Mouse (Mus musculus): ENCODE results near the gene Hamp. TPM values are rescaled to one million over a fixed set of nuclear protein-coding genes. Genes with fewer than 3 reads are reported as not detected.

Gene Hamp
- polyA plus RNA-seq, 1 experiment, result not detected

DNA sequence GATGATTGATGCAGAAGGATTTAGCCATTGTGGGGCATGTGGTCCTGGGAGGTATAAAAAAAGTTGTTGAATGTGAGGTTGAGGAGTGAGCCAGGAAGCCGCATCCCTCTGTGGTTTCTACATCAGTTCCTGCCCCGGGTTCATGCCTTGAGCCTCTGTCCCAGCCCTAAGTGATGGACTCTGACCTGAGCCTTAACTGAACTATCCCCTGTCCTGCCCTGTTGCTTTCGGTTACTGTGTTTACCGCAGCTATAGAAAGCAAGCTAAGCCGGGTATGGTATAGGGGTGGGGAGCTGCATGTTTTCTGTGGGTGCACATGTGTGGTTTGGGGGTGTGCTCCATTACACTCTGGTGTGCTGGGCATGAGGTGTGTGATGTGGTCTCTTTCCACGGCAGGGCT is 34.1 kb downstream of the Hamp start:
- no peak overlapping the region for H3K27ac ChIP-seq (ENCODE audit: insufficient read depth, low read length)
- H3K4me3 ChIP-seq (ENCODE audit: low read depth, low read length), result no peak overlapping the region
- TF ChIP-seq CTCF (IDR thresholded peaks at IDR 0.05; ENCODE audit: low read depth, low read length) (no peak), POLR2A (IDR thresholded peaks at IDR 0.05; ENCODE audit: insufficient read depth, low read length) (no peak), EP300 (IDR thresholded peaks at IDR 0.05; ENCODE audit: insufficient read depth, low read depth, low read length) (no peak)
- no peaks in the 10 kb centered on the region for H3K4me1 ChIP-seq (ENCODE audit: control insufficient read depth, insufficient read depth, low read length)
- H3K9me3 ChIP-seq (replicated peaks; ENCODE audit: control insufficient read depth, insufficient read depth, low read length, poor library complexity, severe bottlenecking), result no peaks in the 10 kb centered on the region
- no peak overlapping the region for H3K9ac ChIP-seq (ENCODE audit: low read depth, poor library complexity, severe bottlenecking)
- no peaks in the 10 kb centered on the region for H3K36me3 ChIP-seq (ENCODE audit: control insufficient read depth, insufficient read depth, low read length, poor library complexity, severe bottlenecking)
- no peaks in the 10 kb centered on the region for H3K27me3 ChIP-seq (ENCODE audit: control insufficient read depth, insufficient read depth, low read length, poor library complexity, severe bottlenecking)

DNA sequence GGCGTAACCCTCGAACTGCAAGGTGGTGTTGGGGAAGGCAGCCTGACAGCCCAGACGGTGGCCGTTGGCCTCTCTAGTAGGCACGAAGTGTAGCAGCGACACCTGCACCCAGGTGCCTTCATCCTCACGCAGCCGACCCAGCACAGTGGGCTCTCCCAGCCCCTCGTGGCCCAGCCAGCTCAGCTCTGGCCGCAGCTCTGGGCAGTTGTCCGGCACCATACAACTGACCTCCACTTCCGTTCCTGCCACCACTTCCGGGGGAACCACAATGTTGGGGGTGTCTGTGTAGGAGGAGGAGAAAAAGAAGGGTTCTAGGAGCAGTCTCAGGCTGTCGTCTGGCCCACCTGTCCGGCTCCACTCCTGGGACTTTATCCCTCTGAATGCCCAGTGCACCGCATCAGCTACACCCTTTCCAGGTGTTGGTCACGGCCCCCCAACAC is 34.8 kb downstream of the Hamp start:
- H3K4me3 ChIP-seq (ENCODE audit: low read depth, low read length), result peak overlapping the region; percentile 13; the same call in 1 of the 2 replicates
- H3K4me1 ChIP-seq (ENCODE audit: control insufficient read depth, insufficient read depth, low read length), result no peaks in the 10 kb centered on the region
- no peak overlapping the region for H3K9ac ChIP-seq (ENCODE audit: low read depth, poor library complexity, severe bottlenecking)
- no peaks in the 10 kb centered on the region for H3K9me3 ChIP-seq (replicated peaks; ENCODE audit: control insufficient read depth, insufficient read depth, low read length, poor library complexity, severe bottlenecking)
- no peaks in the 10 kb centered on the region for H3K27me3 ChIP-seq (ENCODE audit: control insufficient read depth, insufficient read depth, low read length, poor library complexity, severe bottlenecking)
- no peak for TF ChIP-seq POLR2A (IDR thresholded peaks at IDR 0.05; ENCODE audit: insufficient read depth, low read length)
- no peak for TF ChIP-seq EP300 (IDR thresholded peaks at IDR 0.05; ENCODE audit: insufficient read depth, low read depth, low read length)
- no peak for TF ChIP-seq CTCF (IDR thresholded peaks at IDR 0.05; ENCODE audit: low read depth, low read length)
- no peaks in the 10 kb centered on the region for H3K36me3 ChIP-seq (ENCODE audit: control insufficient read depth, insufficient read depth, low read length, poor library complexity, severe bottlenecking)
- no peak overlapping the region for H3K27ac ChIP-seq (ENCODE audit: insufficient read depth, low read length)

DNA sequence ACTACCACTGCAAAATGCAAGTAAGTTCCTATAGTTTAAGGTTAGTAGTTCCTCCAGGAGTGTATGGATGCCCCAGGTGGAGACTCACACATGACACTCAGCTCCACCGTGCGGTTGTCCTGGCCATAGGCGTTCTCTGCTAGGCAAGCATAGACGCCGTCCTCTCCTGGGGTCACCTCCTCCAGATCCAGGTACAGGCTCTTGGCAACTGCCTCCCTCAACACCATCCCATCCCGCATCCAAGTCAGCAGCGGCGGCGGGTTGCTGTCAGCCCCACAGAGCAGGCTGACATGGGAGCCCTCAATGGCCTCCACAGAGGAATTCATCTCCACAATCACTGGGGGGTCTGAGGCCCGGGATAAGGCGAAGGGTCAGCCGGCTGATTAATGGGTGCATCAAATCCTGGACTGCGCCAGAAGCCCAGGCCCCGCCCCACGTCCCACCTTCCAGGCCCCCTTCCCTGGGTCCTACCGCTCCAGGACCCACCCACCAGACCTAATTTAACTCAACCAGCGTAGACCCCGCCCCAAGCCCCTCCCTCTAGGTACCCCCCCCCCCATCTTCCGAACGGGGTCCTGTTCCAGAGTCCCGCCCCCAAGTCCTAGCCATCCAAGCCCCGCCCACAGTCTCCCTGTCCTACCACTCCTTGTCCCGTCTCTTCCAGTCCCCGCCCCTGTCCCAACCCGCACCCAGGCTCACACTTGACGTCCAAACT is 35.4 kb downstream of the Hamp start:
- H3K9me3 ChIP-seq (replicated peaks; ENCODE audit: control insufficient read depth, insufficient read depth, low read length, poor library complexity, severe bottlenecking), result no peaks in the 10 kb centered on the region
- no peaks in the 10 kb centered on the region for H3K4me1 ChIP-seq (ENCODE audit: control insufficient read depth, insufficient read depth, low read length)
- H3K27me3 ChIP-seq (ENCODE audit: control insufficient read depth, insufficient read depth, low read length, poor library complexity, severe bottlenecking), result no peaks in the 10 kb centered on the region
- no peak overlapping the region for H3K27ac ChIP-seq (ENCODE audit: insufficient read depth, low read length)
- no peaks in the 10 kb centered on the region for H3K36me3 ChIP-seq (ENCODE audit: control insufficient read depth, insufficient read depth, low read length, poor library complexity, severe bottlenecking)
- H3K4me3 ChIP-seq (ENCODE audit: low read depth, low read length), result peak overlapping the region; percentile 15
- no peak overlapping the region for H3K9ac ChIP-seq (ENCODE audit: low read depth, poor library complexity, severe bottlenecking)
- TF ChIP-seq POLR2A (IDR thresholded peaks at IDR 0.05; ENCODE audit: insufficient read depth, low read length) (no peak), CTCF (IDR thresholded peaks at IDR 0.05; ENCODE audit: low read depth, low read length) (no peak), EP300 (IDR thresholded peaks at IDR 0.05; ENCODE audit: insufficient read depth, low read depth, low read length) (no peak)

DNA sequence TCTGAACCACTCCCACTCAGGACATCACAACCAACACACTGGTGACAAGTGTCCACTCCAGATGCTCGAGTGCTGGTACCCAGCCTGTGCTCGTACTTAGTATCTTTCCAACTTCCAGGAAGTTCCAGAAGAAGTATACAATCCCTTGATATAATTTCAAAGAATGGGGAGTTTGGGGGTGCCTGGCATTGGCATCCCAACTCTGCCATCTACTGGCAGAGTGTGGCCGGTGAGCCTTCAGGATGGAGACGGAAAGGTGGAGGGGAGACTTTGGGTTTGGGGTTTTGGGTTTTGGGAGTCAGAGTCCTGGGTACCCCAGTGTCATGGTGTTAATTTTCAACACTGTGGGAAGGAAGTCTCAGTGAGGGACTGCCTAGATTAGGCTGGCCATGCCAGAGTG is 39.8 kb downstream of the Hamp start:
- H3K27me3 ChIP-seq (ENCODE audit: control insufficient read depth, insufficient read depth, low read length, poor library complexity, severe bottlenecking), result no peaks in the 10 kb centered on the region
- H3K36me3 ChIP-seq (ENCODE audit: control insufficient read depth, insufficient read depth, low read length, poor library complexity, severe bottlenecking), result no peaks in the 10 kb centered on the region
- no peak overlapping the region for H3K9ac ChIP-seq (ENCODE audit: low read depth, poor library complexity, severe bottlenecking)
- TF ChIP-seq CTCF (IDR thresholded peaks at IDR 0.05; ENCODE audit: low read depth, low read length) (peak; percentile 54), EP300 (IDR thresholded peaks at IDR 0.05; ENCODE audit: insufficient read depth, low read depth, low read length) (no peak)
- H3K4me3 ChIP-seq (ENCODE audit: low read depth, low read length), result no peak overlapping the region
- H3K9me3 ChIP-seq (replicated peaks; ENCODE audit: control insufficient read depth, insufficient read depth, low read length, poor library complexity, severe bottlenecking), result no peaks in the 10 kb centered on the region
- no peaks in the 10 kb centered on the region for H3K4me1 ChIP-seq (ENCODE audit: control insufficient read depth, insufficient read depth, low read length)
- no peak overlapping the region for H3K27ac ChIP-seq (ENCODE audit: insufficient read depth, low read length)

DNA sequence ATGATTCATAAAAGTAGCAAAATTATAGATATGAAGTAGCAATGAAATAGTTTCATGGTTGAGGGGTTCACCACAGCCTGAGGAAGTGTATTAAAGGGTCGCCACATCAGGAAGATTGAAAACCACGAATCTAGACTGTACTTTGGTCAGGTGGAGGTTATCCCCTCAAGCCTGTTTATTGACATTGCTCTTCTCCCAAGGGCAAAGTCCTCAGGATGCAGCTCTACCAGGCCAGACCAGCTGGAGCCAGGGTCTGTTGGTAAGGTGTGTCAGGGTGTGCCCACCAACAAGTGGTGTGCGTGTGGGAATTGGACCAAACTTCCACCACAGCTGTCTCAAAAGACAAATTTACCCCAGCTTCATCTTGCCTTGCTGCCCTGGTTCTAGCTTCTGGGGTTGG is 48.6 kb downstream of the Hamp start:
- Histone ChIP-seq H3K9ac (ENCODE audit: low read depth, poor library complexity, severe bottlenecking) (no peak overlapping the region), H3K27ac (ENCODE audit: insufficient read depth, low read length) (no peak overlapping the region), H3K9me3 (replicated peaks; ENCODE audit: control insufficient read depth, insufficient read depth, low read length, poor library complexity, severe bottlenecking) (no peaks in the 10 kb centered on the region), H3K27me3 (ENCODE audit: control insufficient read depth, insufficient read depth, low read length, poor library complexity, severe bottlenecking) (no peaks in the 10 kb centered on the region), H3K36me3 (ENCODE audit: control insufficient read depth, insufficient read depth, low read length, poor library complexity, severe bottlenecking) (no peaks in the 10 kb centered on the region), H3K4me3 (ENCODE audit: low read depth, low read length) (no peak overlapping the region), H3K4me1 (ENCODE audit: control insufficient read depth, insufficient read depth, low read length) (peaks cover 2% of the 10 kb centered on the region)
- TF ChIP-seq POLR2A (IDR thresholded peaks at IDR 0.05; ENCODE audit: insufficient read depth, low read length), result no peak
- TF ChIP-seq EP300 (IDR thresholded peaks at IDR 0.05; ENCODE audit: insufficient read depth, low read depth, low read length), result no peak
- no peak for TF ChIP-seq CTCF (IDR thresholded peaks at IDR 0.05; ENCODE audit: low read depth, low read length)

DNA sequence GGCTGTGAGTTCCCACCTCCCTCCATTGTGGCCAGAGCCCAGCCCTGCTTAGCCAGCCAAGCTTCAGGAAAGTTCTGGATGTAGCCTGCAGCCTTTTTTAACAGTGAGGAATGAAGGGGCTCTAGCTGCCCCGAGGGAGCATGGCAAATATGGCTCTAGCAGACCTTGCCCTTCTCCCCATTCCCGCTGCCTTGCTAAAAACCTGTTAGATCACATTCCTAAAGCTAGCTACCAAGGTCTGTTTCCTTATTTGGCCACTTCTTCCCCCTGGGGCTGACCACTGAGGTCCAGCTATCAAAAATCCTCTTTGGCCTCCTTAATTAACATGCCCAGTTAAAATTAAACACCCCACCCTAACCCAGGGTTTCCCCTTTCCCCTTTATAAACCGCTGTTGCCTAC is 51.3 kb downstream of the Hamp start:
- Histone ChIP-seq H3K9me3 (replicated peaks; ENCODE audit: control insufficient read depth, insufficient read depth, low read length, poor library complexity, severe bottlenecking) (no peaks in the 10 kb centered on the region), H3K27ac (ENCODE audit: insufficient read depth, low read length) (no peak overlapping the region), H3K27me3 (ENCODE audit: control insufficient read depth, insufficient read depth, low read length, poor library complexity, severe bottlenecking) (no peaks in the 10 kb centered on the region), H3K36me3 (ENCODE audit: control insufficient read depth, insufficient read depth, low read length, poor library complexity, severe bottlenecking) (no peaks in the 10 kb centered on the region), H3K4me1 (ENCODE audit: control insufficient read depth, insufficient read depth, low read length) (peaks cover 2% of the 10 kb centered on the region), H3K9ac (ENCODE audit: low read depth, poor library complexity, severe bottlenecking) (no peak overlapping the region), H3K4me3 (ENCODE audit: low read depth, low read length) (no peak overlapping the region)
- TF ChIP-seq CTCF (IDR thresholded peaks at IDR 0.05; ENCODE audit: low read depth, low read length) (no peak), POLR2A (IDR thresholded peaks at IDR 0.05; ENCODE audit: insufficient read depth, low read length) (no peak), EP300 (IDR thresholded peaks at IDR 0.05; ENCODE audit: insufficient read depth, low read depth, low read length) (no peak)

Other genes starting within 250 kb of the Hamp start
- gene 2200002J24Rik, start 245.1 kb downstream of the Hamp start, polyA plus RNA-seq (2011; ENCODE audit: insufficient read depth, insufficient read length, low read depth, missing spikeins), result not detected in 2 replicates
- gene Atp4a, start 231.8 kb downstream of the Hamp start, polyA plus RNA-seq (2011; ENCODE audit: insufficient read depth, insufficient read length, low read depth, missing spikeins), result 1.4 and 1.6 TPM in 2 replicates
- gene Tmem147, start 214.5 kb downstream of the Hamp start, polyA plus RNA-seq (2011; ENCODE audit: insufficient read depth, insufficient read length, low read depth, missing spikeins), result 66.7 and 75.8 TPM in 2 replicates
- not detected in 2 replicates for gene Gapdhs, start 200.4 kb downstream of the Hamp start, polyA plus RNA-seq (2011; ENCODE audit: insufficient read depth, insufficient read length, low read depth, missing spikeins)
- gene Sbsn, start 192.6 kb downstream of the Hamp start, polyA plus RNA-seq (2011; ENCODE audit: insufficient read depth, insufficient read length, low read depth, missing spikeins), result 12.4 and 14.6 TPM in 2 replicates
- gene Dmkn, start 180.3 kb downstream of the Hamp start, polyA plus RNA-seq (2011; ENCODE audit: insufficient read depth, insufficient read length, low read depth, missing spikeins), result 0.70 and 0.99 TPM in 2 replicates
- 5.0 and 9.1 TPM in 2 replicates for gene Krtdap, start 156.1 kb downstream of the Hamp start, polyA plus RNA-seq (2011; ENCODE audit: insufficient read depth, insufficient read length, low read depth, missing spikeins)
- not detected in 2 replicates for gene Ffar2, start 120.3 kb downstream of the Hamp start, polyA plus RNA-seq (2011; ENCODE audit: insufficient read depth, insufficient read length, low read depth, missing spikeins)
- gene Ffar3, start 87.9 kb downstream of the Hamp start, polyA plus RNA-seq (2011; ENCODE audit: insufficient read depth, insufficient read length, low read depth, missing spikeins), result not detected in 2 replicates
- gene Ffar1, start 82.5 kb downstream of the Hamp start, polyA plus RNA-seq (2011; ENCODE audit: insufficient read depth, insufficient read length, low read depth, missing spikeins), result not detected in 2 replicates
- not detected in 2 replicates for gene Cd22, start 63.7 kb downstream of the Hamp start, polyA plus RNA-seq (2011; ENCODE audit: insufficient read depth, insufficient read length, low read depth, missing spikeins)
- gene Mag, start 29.2 kb downstream of the Hamp start, polyA plus RNA-seq (2011; ENCODE audit: insufficient read depth, insufficient read length, low read depth, missing spikeins), result 0.85 TPM in 1 of 2 replicates, not detected in the other
- gene Hamp2, start 19.4 kb downstream of the Hamp start, polyA plus RNA-seq (2011; ENCODE audit: insufficient read depth, insufficient read length, low read depth, missing spikeins), result not detected in 2 replicates
- gene Usf2, start 12.8 kb upstream of the Hamp start, polyA plus RNA-seq (2011; ENCODE audit: insufficient read depth, insufficient read length, low read depth, missing spikeins), result 62.7 and 71.4 TPM in 2 replicates
- gene Lsr, start 29.4 kb upstream of the Hamp start, polyA plus RNA-seq (2011; ENCODE audit: insufficient read depth, insufficient read length, low read depth, missing spikeins), result 39.1 and 42.9 TPM in 2 replicates
- gene Fam187b, start 29.8 kb upstream of the Hamp start, polyA plus RNA-seq (2011; ENCODE audit: insufficient read depth, insufficient read length, low read depth, missing spikeins), result 3.4 and 3.5 TPM in 2 replicates
- 4.9 and 6.0 TPM in 2 replicates for gene Fxyd5, start 98.4 kb upstream of the Hamp start, polyA plus RNA-seq (2011; ENCODE audit: insufficient read depth, insufficient read length, low read depth, missing spikeins)
- gene Fxyd7, start 107.4 kb upstream of the Hamp start, polyA plus RNA-seq (2011; ENCODE audit: insufficient read depth, insufficient read length, low read depth, missing spikeins), result not detected in 2 replicates
- 2.1 TPM in 2 replicates for gene Fxyd1, start 113.2 kb upstream of the Hamp start, polyA plus RNA-seq (2011; ENCODE audit: insufficient read depth, insufficient read length, low read depth, missing spikeins)
- gene Lgi4, start 115.3 kb upstream of the Hamp start, polyA plus RNA-seq (2011; ENCODE audit: insufficient read depth, insufficient read length, low read depth, missing spikeins), result 0.88 TPM in 1 of 2 replicates, not detected in the other
- 1.9 TPM in 1 of 2 replicates, not detected in the other for gene Fxyd3, start 132.7 kb upstream of the Hamp start, polyA plus RNA-seq (2011; ENCODE audit: insufficient read depth, insufficient read length, low read depth, missing spikeins)
- gene Hpn, start 171.3 kb upstream of the Hamp start, polyA plus RNA-seq (2011; ENCODE audit: insufficient read depth, insufficient read length, low read depth, missing spikeins), result 27.6 and 28.7 TPM in 2 replicates
- gene Scn1b, start 183.0 kb upstream of the Hamp start, polyA plus RNA-seq (2011; ENCODE audit: insufficient read depth, insufficient read length, low read depth, missing spikeins), result 26.1 and 27.5 TPM in 2 replicates
- gene Gramd1a, start 211.9 kb upstream of the Hamp start, polyA plus RNA-seq (2011; ENCODE audit: insufficient read depth, insufficient read length, low read depth, missing spikeins), result 52.0 and 54.9 TPM in 2 replicates